Comparison of ENCODE assay signal across 9 mouse cellular contexts in genomic region chr9:85400600-85401313, GRCm38 (mm10).
DNase-seq lines count a peak whose midpoint lies in the region; ATAC-seq lines count a peak whose summit lies in the region.
"Had no signal": no experiment of that assay in that cellular context is flagged by ENCODE, and none has a peak within 500 bp of the region (broad histone marks: within the 10 kb centered on the region; RNA-seq: fewer than 3 reads in every experiment).

No protein-coding gene starts in this region.

- H3K9me3 ChIP-seq in limb, embryonic 13.5 days, result no peaks in the 10 kb centered on the region
- no peaks in the 10 kb centered on the region for H3K9me3 ChIP-seq in limb, embryonic 10.5 days (replicated peaks)
- H3K9me3 ChIP-seq in heart, embryonic 12.5 days (replicated peaks), result no peaks in the 10 kb centered on the region
- H3K9me3 ChIP-seq in neural tube, embryonic 13.5 days, result no peaks in the 10 kb centered on the region
- H3K9me3 ChIP-seq: liver, embryonic 15.5 days had no signal

- H3K4me2 ChIP-seq in limb, embryonic 13.5 days (replicated peaks), result 0 out of 2 replicates have a peak overlapping the region, but pooled peaks have one; percentile 9
- no peak overlapping the region for H3K4me2 ChIP-seq in heart, embryonic 12.5 days
- no peak overlapping the region for H3K4me2 ChIP-seq in neural tube, embryonic 13.5 days
- H3K4me2 ChIP-seq: liver, embryonic 15.5 days had no signal

- H3K9ac ChIP-seq in limb, embryonic 13.5 days, result no peak overlapping the region
- H3K9ac ChIP-seq in heart, embryonic 12.5 days, result no peak overlapping the region
- H3K9ac ChIP-seq in neural tube, embryonic 13.5 days, result no peak overlapping the region
- H3K9ac ChIP-seq: liver, embryonic 15.5 days had no signal

- ATAC-seq in limb, embryonic 13.5 days (ENCODE audit: low FRiP score, low read depth), result no peak
- ATAC-seq in heart, embryonic 12.5 days (ENCODE audit: insufficient number of reproducible peaks, low FRiP score), result peak; percentile 42; the same call in 1 of the 2 replicates
- peak; percentile 40; the same call in 1 of the 2 replicates for ATAC-seq in neural tube, embryonic 13.5 days (ENCODE audit: low read depth)

- 31% methylated on average over 12 of the region's 12 CpGs for WGBS in limb, embryonic 13.5 days
- 78% methylated on average over 12 of the region's 12 CpGs for WGBS in limb, embryonic 10.5 days
- 55% methylated on average over 12 of the region's 12 CpGs for WGBS in heart, embryonic 12.5 days
- 56% methylated on average over 12 of the region's 12 CpGs for WGBS in neural tube, embryonic 13.5 days

- H3K27ac ChIP-seq in limb, embryonic 13.5 days, result no peak overlapping the region
- H3K27ac ChIP-seq in limb, embryonic 10.5 days, result no peak overlapping the region
- no peak overlapping the region for H3K27ac ChIP-seq in heart, embryonic 12.5 days (ENCODE audit: poor library complexity, severe bottlenecking)
- no peak overlapping the region for H3K27ac ChIP-seq in neural tube, embryonic 13.5 days (replicated peaks)
- H3K27ac ChIP-seq: liver, embryonic 15.5 days had no signal

- H3K27me3 ChIP-seq in limb, embryonic 13.5 days, result no peaks in the 10 kb centered on the region
- H3K27me3 ChIP-seq in limb, embryonic 10.5 days (ENCODE audit: low read depth, poor library complexity, severe bottlenecking), result no peaks in the 10 kb centered on the region
- H3K27me3 ChIP-seq in heart, embryonic 12.5 days (replicated peaks), result no peaks in the 10 kb centered on the region
- no peaks in the 10 kb centered on the region for H3K27me3 ChIP-seq in neural tube, embryonic 13.5 days
- H3K27me3 ChIP-seq: liver, embryonic 15.5 days had no signal

- H3K4me1 ChIP-seq in limb, embryonic 13.5 days, result peaks cover 10% of the 10 kb centered on the region
- no peaks in the 10 kb centered on the region for H3K4me1 ChIP-seq in limb, embryonic 10.5 days
- H3K4me1 ChIP-seq in heart, embryonic 12.5 days (replicated peaks), result peaks cover 9% of the 10 kb centered on the region
- peaks cover 14% of the 10 kb centered on the region; the same call in 1 of the 2 replicates for H3K4me1 ChIP-seq in neural tube, embryonic 13.5 days (replicated peaks)
- H3K4me1 ChIP-seq: liver, embryonic 15.5 days had no signal

- no peak overlapping the region for H3K4me3 ChIP-seq in limb, embryonic 13.5 days
- no peak overlapping the region for H3K4me3 ChIP-seq in limb, embryonic 10.5 days
- H3K4me3 ChIP-seq in heart, embryonic 12.5 days, result no peak overlapping the region
- H3K4me3 ChIP-seq in neural tube, embryonic 13.5 days, result no peak overlapping the region
- H3K4me3 ChIP-seq: liver, embryonic 15.5 days had no signal

- H3K36me3 ChIP-seq in limb, embryonic 13.5 days, result no peaks in the 10 kb centered on the region
- H3K36me3 ChIP-seq in limb, embryonic 10.5 days, result no peaks in the 10 kb centered on the region
- no peaks in the 10 kb centered on the region for H3K36me3 ChIP-seq in heart, embryonic 12.5 days
- H3K36me3 ChIP-seq in neural tube, embryonic 13.5 days, result no peaks in the 10 kb centered on the region
- H3K36me3 ChIP-seq: liver, embryonic 15.5 days had no signal

- DNase-seq in limb, embryonic 10.5 days (ENCODE audit: low spot score), result no peak
- DNase-seq in cerebellum, postnatal 10 days, result peak; percentile 62 to 64
- no peak for DNase-seq in urinary bladder, postnatal 4 days (ENCODE audit: low spot score in 2 of 2)
- no peak for DNase-seq in gastrocnemius, adult 18-20 months (ENCODE audit: low spot score)
- DNase-seq: right cerebral cortex, adult 18-20 months had no signal

Comparison
In these comparisons a context has a peak if more than half of its experiments do, and no peak if none do; other contexts are left out.
1. DNase-seq: peak in cerebellum, postnatal 10 days (2 of 2); none in limb, embryonic 10.5 days (single experiment), urinary bladder, postnatal 4 days (0 of 2) and gastrocnemius, adult 18-20 months (single experiment).